Mouse (Mus musculus) liver, adult 2 months (tissue): ENCODE measurements at regions not wholly inside any gene's neighbourhood (a gene's known extent, or its start where the extent isn't known, plus 50 kb on each side); places are given as distances from the start of the nearest gene placed in this dataset.

ENCODE experiments used
- CTCF ChIP-seq: fragments of 200-500 bp; IDR thresholded peaks from 2 replicates; pipeline ENCODE4 v1.5.1; 2011; ENCODE audit warnings: low read depth, low read length, control low read depth
- POLR2A ChIP-seq: fragments of 200-500 bp; IDR thresholded peaks from 2 replicates; pipeline ENCODE4 v1.6.1; 2011; ENCODE audit warnings: low read length, control low read depth; ENCODE audit not compliant: insufficient read depth; ENCODE audit errors: extremely low read depth

GRCm38 (mm10) chr2:64443171-64443570 lies 345.3 kb upstream of the Fign start:
- TF ChIP-seq POLR2A (no peak), CTCF (no peak)
